Mouse (Mus musculus) embryonic facial prominence, embryonic 11.5 days (tissue): Measurements from ENCODE around the gene Slc27a2. TPM values are rescaled to one million over a fixed set of nuclear protein-coding genes. Genes with fewer than 3 reads are reported as not detected.
A peak's percentile ranks its signal among the peaks of the same experiment; 100 is the strongest.

Experiments used
- ATAC-seq: fragments of 200-750 bp; cut with Nextera tagmentation; replicated peaks from 2 replicates; pipeline ENCODE4 v1.8.0; 2017; ENCODE audit warnings: low read depth; ENCODE audit not compliant: insufficient number of reproducible peaks, low FRiP score, low TSS enrichment
- DNase-seq: peaks from one replicate; pipeline ENCODE4 v3.0.0-alpha.2; 2015; ENCODE audit warnings: low spot score
- H3K27ac ChIP-seq: fragments of 300-500 bp; sonication (generic); replicated peaks from 2 replicates; pipeline ENCODE4 v1.5.1; 2014; ENCODE audit warnings: mild to moderate bottlenecking, low read depth, low read length, control low read depth
- H3K27me3 ChIP-seq: fragments of 300-500 bp; sonication (generic); 2 replicates; pipeline ENCODE4 v1.6.1; 2014; ENCODE audit warnings: mild to moderate bottlenecking, low read length, moderate library complexity, mixed read lengths; ENCODE audit not compliant: control insufficient read depth, insufficient read depth
- H3K36me3 ChIP-seq: fragments of 300-500 bp; sonication (generic); replicated peaks from 2 replicates; pipeline ENCODE4 v1.6.1; 2014; ENCODE audit warnings: low read depth, mild to moderate bottlenecking, low read length, moderate library complexity, mixed read lengths; ENCODE audit not compliant: control insufficient read depth, insufficient read depth
- H3K4me1 ChIP-seq: fragments of 300-500 bp; sonication (generic); 2 replicates; pipeline ENCODE4 v1.6.1; 2014; ENCODE audit warnings: low read length, mixed read lengths; ENCODE audit not compliant: control insufficient read depth, insufficient read depth
- H3K4me2 ChIP-seq: fragments of 300-500 bp; sonication (generic); 2 replicates; pipeline ENCODE4 v1.6.1; 2014; ENCODE audit warnings: low read depth, mild to moderate bottlenecking, control low read depth, low read length, moderate library complexity
- H3K4me3 ChIP-seq: fragments of 300-500 bp; sonication (generic); 2 replicates; pipeline ENCODE4 v1.5.1; 2014; ENCODE audit warnings: low read depth, low read length, control low read depth
- H3K9ac ChIP-seq: fragments of 300-500 bp; sonication (generic); replicated peaks from 2 replicates; pipeline ENCODE4 v1.6.1; 2014; ENCODE audit warnings: mild to moderate bottlenecking, control low read depth, low read length
- H3K9me3 ChIP-seq: fragments of 300-500 bp; sonication (generic); replicated peaks from 2 replicates; pipeline ENCODE4 v1.6.1; 2016; ENCODE audit warnings: mild to moderate bottlenecking, low read length, inconsistent platforms, mixed read lengths; ENCODE audit not compliant: control insufficient read depth
- WGBS: fragments of 180-500 bp; shearing (Covaris S2); extraction: QIAGEN DNeasy Blood & Tissue Kit; methylation state at CpG from one replicate; pipeline ENCODE4 v1.1.7; 2014; 5-methylcytosine and 5-hydroxymethylcytosine counted together
- polyA plus RNA-seq: library from polyadenylated mRNA; unstranded; fragments of >200 nt; fragmentation: Nextera tagmentation; extraction: Ambion mirVana; gene quantifications from 2 replicates; pipeline ENCODE4 v1.2.1, GENCODE M21; 2014

Slc27a2 gene
- 4.4 and 4.6 TPM in 2 replicates for polyA plus RNA-seq

DNA sequence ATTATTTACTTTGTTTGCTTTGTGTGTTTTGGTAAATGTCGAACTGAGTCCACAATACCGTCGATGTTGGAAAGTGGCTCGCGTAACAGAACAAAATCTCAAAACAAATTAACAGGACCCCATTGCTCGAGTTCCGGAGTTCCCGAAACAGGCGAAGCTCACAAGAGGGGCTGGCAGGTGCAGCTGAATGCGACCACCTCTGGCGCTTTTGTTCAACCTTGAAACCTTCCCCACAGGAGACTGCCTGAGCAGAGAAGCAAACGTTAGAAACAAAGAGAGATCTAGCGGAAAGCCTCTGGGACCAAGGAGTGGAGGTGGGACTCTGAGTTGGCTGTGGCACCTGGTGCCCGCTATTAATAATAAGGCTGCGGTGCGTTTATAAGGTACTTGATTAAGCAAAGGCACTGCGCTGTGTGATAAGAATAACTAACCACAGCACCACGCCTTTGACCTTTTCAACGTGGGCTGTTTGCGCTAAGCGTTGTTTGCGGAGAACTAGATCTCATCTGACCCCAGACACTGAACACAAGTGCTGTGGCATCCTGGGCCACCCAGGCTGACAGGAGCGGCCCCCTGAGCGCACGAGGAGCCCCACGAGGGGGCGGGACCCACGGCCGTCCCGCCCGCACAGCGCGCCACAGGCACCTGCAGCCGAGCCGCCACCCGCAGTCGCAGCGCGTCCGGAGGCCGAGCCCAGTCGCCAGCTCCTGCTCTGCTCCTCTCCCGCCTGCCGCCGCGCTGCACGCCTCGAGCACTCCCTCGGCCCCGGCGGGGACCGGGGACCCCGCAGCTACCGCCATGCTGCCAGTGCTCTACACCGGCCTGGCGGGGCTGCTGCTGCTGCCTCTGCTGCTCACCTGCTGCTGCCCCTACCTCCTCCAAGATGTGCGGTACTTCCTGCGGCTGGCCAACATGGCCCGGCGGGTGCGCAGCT, at the start of gene Slc27a2:
Gene Slc27a2 (plus strand): TSS at position 51 of the 934 bp plus-strand sequence.
- DNase-seq: peak; percentile 51

DNA sequence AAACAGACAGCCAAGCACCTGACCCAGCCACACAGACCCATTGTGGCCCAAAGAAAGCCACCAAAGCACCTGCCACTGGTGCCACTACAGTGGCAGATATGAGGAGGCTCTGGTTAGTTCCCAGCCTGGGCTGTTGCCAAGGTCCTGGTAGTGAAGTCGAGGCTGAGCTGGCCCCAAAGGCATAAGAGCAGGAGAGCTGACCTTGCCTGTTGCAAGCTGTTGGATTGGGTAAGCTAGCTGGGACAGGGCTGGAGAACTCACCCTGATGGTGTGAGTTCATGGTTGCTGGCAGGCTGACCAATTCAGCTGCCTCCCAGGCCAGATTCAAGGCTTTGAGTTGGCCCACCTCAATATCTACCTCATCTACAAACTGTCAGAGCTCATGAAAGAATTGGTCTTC, 47.1 kb upstream of the Slc27a2 start:
- Histone ChIP-seq H3K36me3 (no peaks in the 10 kb centered on the region), H3K9me3 (no peaks in the 10 kb centered on the region), H3K27ac (no peak overlapping the region), H3K4me3 (no peak overlapping the region), H3K4me1 (no peaks in the 10 kb centered on the region), H3K9ac (no peak overlapping the region), H3K4me2 (no peak overlapping the region), H3K27me3 (no peaks in the 10 kb centered on the region)
- WGBS: 95% methylated on average over 1 of the region's 1 CpGs
- ATAC-seq (no peak), DNase-seq (no peak)

More for the DNA sequence above, at the start of gene Slc27a2:
- peaks cover 22% of the 10 kb centered on the region for H3K27me3 ChIP-seq
- H3K9ac ChIP-seq: peak within 1 kb of the TSS; percentile 35
- peak within 1 kb of the TSS; percentile 55 for H3K4me3 ChIP-seq
- no peaks in the 10 kb centered on the region for H3K4me1 ChIP-seq
- peak; percentile 83 for ATAC-seq
- no peak within 1 kb of the TSS for H3K27ac ChIP-seq
- H3K36me3 ChIP-seq: no peaks in the 10 kb centered on the region
- peak within 1 kb of the TSS; percentile 99 for H3K4me2 ChIP-seq
- no peaks in the 10 kb centered on the region for H3K9me3 ChIP-seq
- WGBS: under 1% methylated on average over 45 of the region's 61 CpGs

DNA sequence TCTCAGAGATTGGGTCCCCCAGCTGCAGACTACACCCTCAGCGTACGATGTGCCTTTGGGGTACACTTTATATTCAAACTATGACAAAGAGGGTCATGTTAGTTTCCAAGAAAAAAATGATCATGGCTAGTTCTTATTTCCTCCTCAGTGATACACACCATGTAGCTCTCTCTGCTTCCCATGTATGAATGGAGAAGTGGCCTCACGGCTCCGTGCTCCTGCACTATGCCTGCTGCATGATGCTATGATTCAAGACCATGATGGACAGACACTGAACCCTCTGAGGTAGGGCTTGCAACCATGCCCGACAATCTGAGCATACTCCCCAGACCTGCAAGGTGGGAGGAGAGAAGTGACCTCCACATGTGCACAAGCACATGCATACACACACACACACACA, 44.7 kb upstream of the Slc27a2 start:
- H3K9me3 ChIP-seq: no peaks in the 10 kb centered on the region
- H3K27me3 ChIP-seq: no peaks in the 10 kb centered on the region
- H3K36me3 ChIP-seq: no peaks in the 10 kb centered on the region
- ATAC-seq (no peak), DNase-seq (no peak)
- H3K9ac ChIP-seq: no peak overlapping the region
- no peak overlapping the region for H3K27ac ChIP-seq
- H3K4me1 ChIP-seq: no peaks in the 10 kb centered on the region
- H3K4me2 ChIP-seq: no peak overlapping the region
- H3K4me3 ChIP-seq: no peak overlapping the region
- 90% methylated on average over 5 of the region's 5 CpGs for WGBS

DNA sequence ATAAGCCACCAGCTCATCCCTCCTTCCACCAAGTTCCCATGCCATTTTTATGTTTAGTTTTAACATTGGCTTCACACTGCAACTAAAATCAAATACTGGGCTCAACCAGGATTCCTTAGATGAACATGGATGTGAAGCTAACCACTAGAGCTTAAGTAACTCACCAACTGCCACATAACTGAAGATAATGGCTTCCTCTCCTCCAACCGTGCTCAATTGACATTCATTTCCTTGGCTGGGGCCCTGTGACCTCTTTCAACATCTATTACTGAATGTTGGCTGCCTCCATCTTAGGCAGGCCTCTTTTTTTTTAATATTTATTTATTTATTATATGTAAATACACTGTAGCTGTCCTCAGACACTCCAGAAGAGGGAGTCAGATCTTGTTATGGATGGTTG, 44.0 kb upstream of the Slc27a2 start:
- 52% methylated on average over 1 of the region's 1 CpGs for WGBS
- no peak overlapping the region for H3K27ac ChIP-seq
- no peaks in the 10 kb centered on the region for H3K9me3 ChIP-seq
- DNase-seq: no peak
- no peaks in the 10 kb centered on the region for H3K4me1 ChIP-seq
- ATAC-seq: no peak
- no peak overlapping the region for H3K9ac ChIP-seq
- H3K4me3 ChIP-seq: no peak overlapping the region
- H3K36me3 ChIP-seq: no peaks in the 10 kb centered on the region
- H3K27me3 ChIP-seq: no peaks in the 10 kb centered on the region
- no peak overlapping the region for H3K4me2 ChIP-seq

DNA sequence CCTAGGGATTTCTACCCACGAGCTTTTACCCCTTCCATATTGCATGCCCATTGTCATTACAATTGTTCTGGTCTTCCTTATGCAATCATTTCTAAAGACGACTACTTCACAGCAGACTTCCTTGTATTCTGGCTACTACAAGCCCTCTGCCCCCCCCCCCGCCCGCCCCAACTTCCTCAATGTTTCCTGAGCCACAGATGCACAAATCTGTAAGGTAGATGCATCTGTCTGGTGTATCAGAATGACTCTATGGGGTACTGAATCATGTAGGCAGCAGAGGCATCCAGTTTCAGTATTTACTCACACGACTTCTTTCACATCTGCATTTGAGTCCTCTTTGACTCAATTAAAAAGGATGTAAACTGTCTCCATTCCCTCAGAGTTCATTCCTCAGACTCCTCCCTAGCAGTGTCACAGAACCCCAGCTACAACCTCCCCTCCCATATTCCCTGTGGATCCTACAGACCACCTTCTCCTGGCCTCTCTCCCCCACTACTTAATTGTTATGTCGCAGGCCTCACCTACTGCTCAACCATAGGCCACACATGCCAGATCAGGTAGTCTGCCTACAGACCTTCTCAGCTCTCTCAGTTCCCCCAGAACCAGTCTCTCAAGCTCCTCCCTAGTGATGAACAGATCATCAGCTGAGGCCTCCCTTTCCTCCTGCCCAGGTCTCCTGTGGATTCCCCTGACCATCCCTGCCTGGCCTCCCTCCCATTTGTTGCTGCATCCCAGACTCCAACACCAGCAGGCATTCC, 37.0 kb upstream of the Slc27a2 start:
- Histone ChIP-seq H3K9me3 (no peaks in the 10 kb centered on the region), H3K27me3 (no peaks in the 10 kb centered on the region), H3K4me2 (no peak overlapping the region), H3K27ac (no peak overlapping the region), H3K9ac (no peak overlapping the region), H3K4me1 (no peaks in the 10 kb centered on the region), H3K4me3 (no peak overlapping the region), H3K36me3 (no peaks in the 10 kb centered on the region)
- no peak for ATAC-seq
- WGBS: 82% methylated on average over 6 of the region's 6 CpGs
- no peak for DNase-seq

DNA sequence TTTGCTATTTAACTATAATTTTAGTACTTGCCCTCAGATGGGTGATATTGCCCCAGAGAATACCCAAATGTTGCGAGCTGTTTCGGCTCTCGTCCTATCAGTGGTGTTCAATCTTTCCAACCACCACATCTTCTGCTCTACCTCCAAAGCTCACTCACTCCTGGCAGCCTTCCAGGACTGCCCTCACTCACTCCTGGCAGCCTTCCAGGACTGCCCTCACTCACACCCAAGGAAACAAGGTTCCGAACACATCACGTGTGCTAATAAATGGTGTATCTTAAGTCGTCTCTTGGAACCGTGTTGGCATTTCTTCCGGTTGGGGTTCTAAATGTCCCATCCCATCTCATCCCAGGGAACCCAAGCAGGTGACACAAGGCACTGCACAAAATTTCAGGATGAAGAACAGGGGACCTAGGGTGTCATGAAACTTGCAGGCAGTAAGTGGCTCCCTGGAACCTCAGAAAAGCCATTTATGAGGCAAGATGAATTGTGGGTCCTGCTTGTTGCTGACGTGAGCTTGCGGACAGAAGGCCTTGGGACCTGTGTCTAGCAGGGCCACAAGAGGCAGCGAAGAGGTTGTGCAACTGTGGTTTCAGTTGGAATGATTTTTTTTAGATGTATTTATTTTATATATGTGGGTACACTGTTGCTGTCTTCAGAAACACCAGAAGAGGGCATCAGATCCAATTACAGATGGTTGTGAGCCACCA, 32.2 kb upstream of the Slc27a2 start:
- Histone ChIP-seq H3K4me3 (no peak overlapping the region), H3K4me1 (no peaks in the 10 kb centered on the region), H3K27ac (no peak overlapping the region), H3K4me2 (no peak overlapping the region), H3K9ac (no peak overlapping the region), H3K27me3 (no peaks in the 10 kb centered on the region), H3K36me3 (no peaks in the 10 kb centered on the region), H3K9me3 (no peaks in the 10 kb centered on the region)
- DNase-seq (no peak), ATAC-seq (no peak)
- 89% methylated on average over 11 of the region's 11 CpGs for WGBS

DNA sequence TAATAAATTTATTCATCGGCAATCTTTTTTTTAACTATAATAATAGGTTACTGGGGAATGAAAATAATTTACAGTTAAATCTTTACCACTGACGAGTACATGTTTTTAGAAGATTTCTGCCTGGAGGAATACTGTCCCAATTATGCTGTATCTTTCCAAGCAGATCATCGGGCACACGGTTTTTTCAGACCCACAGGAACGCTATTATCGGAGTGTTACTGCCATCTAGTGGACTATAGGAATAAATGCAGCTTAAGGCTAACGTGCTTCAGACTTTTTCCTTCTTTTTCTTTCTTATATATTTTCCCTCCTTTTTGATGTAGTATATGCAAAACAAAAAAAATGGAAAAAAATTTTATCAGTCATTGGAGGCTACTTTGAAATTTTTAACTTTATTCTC, 31.4 kb upstream of the Slc27a2 start:
- Histone ChIP-seq H3K9me3 (no peaks in the 10 kb centered on the region), H3K27ac (no peak overlapping the region), H3K4me2 (no peak overlapping the region), H3K4me1 (no peaks in the 10 kb centered on the region), H3K27me3 (no peaks in the 10 kb centered on the region), H3K4me3 (no peak overlapping the region), H3K36me3 (no peaks in the 10 kb centered on the region), H3K9ac (no peak overlapping the region)
- DNase-seq: peak; percentile 72
- no peak for ATAC-seq
- WGBS: 14% methylated on average over 7 of the region's 7 CpGs
